Mouse (Mus musculus): ENCODE measurements around the gene Gm42688. TPM values are rescaled to one million over a fixed set of nuclear protein-coding genes. Genes with fewer than 3 reads are reported as not detected.
A peak's percentile ranks its signal among the peaks of the same experiment; 100 is the strongest.

Gm42688 gene
- polyA plus RNA-seq, 1 experiment from 2014 or later, result 5.0 TPM

GRCm38 (mm10) chr6:83069488-83070246 is 31.8 kb upstream of the Gm42688 start:
- Histone ChIP-seq H3K4me2 (replicated peaks) (peak overlapping the region; percentile 17), H3K4me3 (replicated peaks) (peak overlapping the region; percentile 16; the same call in 1 of the 2 replicates)
- no peak for ATAC-seq

GRCm38 (mm10) chr6:83070247-83070310 is 31.3 kb upstream of the Gm42688 start, which contains the start of gene Tlx2:
Gene Tlx2 (minus strand): TSS chr6:83070293.
- H3K9me3 ChIP-seq, result no peaks in the 10 kb centered on the region
- no peak within 1 kb of the TSS for H3K9ac ChIP-seq (replicated peaks)
- H3K27ac ChIP-seq, result no peak within 1 kb of the TSS
- WGBS, result 0% methylated on average over 3 of the region's 10 CpGs
- peaks cover 100% of the 10 kb centered on the region for H3K27me3 ChIP-seq
- peaks cover 25% of the 10 kb centered on the region for H3K4me1 ChIP-seq (replicated peaks)
- H3K36me3 ChIP-seq, result no peaks in the 10 kb centered on the region
- peak within 1 kb of the TSS; percentile 17 for H3K4me2 ChIP-seq (replicated peaks)
- peak within 1 kb of the TSS; percentile 16 for H3K4me3 ChIP-seq (replicated peaks)
- 0 out of 2 replicates have a peak, but pooled peaks have one; percentile 7 for ATAC-seq

More at GRCm38 (mm10) chr6:83069488-83070246, 31.8 kb upstream of the Gm42688 start:
- no peaks in the 10 kb centered on the region for H3K36me3 ChIP-seq
- H3K9ac ChIP-seq (replicated peaks), result no peak overlapping the region
- peaks cover 100% of the 10 kb centered on the region for H3K27me3 ChIP-seq
- H3K27ac ChIP-seq, result no peak overlapping the region
- H3K9me3 ChIP-seq, result no peaks in the 10 kb centered on the region
- H3K4me1 ChIP-seq (replicated peaks), result peaks cover 25% of the 10 kb centered on the region
- 1% methylated on average over 68 of the region's 69 CpGs for WGBS

GRCm38 (mm10) chr6:83070311-83071219 is 30.9 kb upstream of the Gm42688 start:
- 2% methylated on average over 53 of the region's 58 CpGs for WGBS
- ATAC-seq, result 0 out of 2 replicates have a peak, but pooled peaks have one; percentile 31
- H3K4me3 ChIP-seq (replicated peaks), result peak overlapping the region; percentile 16

DNA sequence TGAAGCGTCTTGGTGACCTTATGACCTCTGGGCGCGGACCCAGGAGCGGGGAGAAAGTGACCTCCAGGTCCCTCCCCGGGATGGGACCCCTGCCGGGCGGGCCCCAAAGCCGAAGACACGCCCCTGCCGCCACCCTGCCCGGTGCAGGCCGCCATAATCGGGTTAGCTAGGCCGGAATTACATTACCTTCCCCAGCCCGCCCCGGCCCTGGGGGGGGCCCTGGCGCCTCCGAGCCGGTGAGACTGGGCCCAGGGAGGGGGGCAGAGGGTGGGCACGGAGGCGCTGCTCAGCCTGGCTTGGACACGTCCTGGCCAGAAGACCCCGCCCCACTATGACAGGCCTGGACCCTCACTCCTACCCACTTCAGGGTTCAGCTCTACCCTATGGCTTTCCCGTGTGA is 30.2 kb upstream of the Gm42688 start:
- Histone ChIP-seq H3K27me3 (peaks cover 100% of the 10 kb centered on the region), H3K4me1 (replicated peaks) (peaks cover 25% of the 10 kb centered on the region), H3K9ac (replicated peaks) (no peak overlapping the region), H3K27ac (no peak overlapping the region), H3K9me3 (no peaks in the 10 kb centered on the region), H3K4me3 (replicated peaks) (peak overlapping the region; percentile 8; the same call in 1 of the 2 replicates), H3K4me2 (replicated peaks) (no peak overlapping the region), H3K36me3 (no peaks in the 10 kb centered on the region)
- 0 out of 2 replicates have a peak, but pooled peaks have one; percentile 49 for ATAC-seq
- WGBS, result under 1% methylated on average over 20 of the region's 24 CpGs

More at GRCm38 (mm10) chr6:83070311-83071219, 30.9 kb upstream of the Gm42688 start:
- H3K9ac ChIP-seq (replicated peaks), result no peak overlapping the region
- H3K36me3 ChIP-seq, result no peaks in the 10 kb centered on the region
- H3K27ac ChIP-seq, result no peak overlapping the region
- peaks cover 100% of the 10 kb centered on the region for H3K27me3 ChIP-seq
- H3K4me2 ChIP-seq (replicated peaks), result peak overlapping the region; percentile 17
- H3K4me1 ChIP-seq (replicated peaks), result peaks cover 25% of the 10 kb centered on the region
- H3K9me3 ChIP-seq, result no peaks in the 10 kb centered on the region

GRCm38 (mm10) chr6:83074979-83075378 is 26.4 kb upstream of the Gm42688 start:
- 12% methylated on average over 2 of the region's 2 CpGs for WGBS
- H3K9me3 ChIP-seq, result no peaks in the 10 kb centered on the region
- H3K9ac ChIP-seq (replicated peaks), result no peak overlapping the region
- no peak overlapping the region for H3K27ac ChIP-seq
- 0 out of 2 replicates have a peak, but pooled peaks cover under 1% of the 10 kb centered on the region for H3K36me3 ChIP-seq
- no peak for ATAC-seq
- no peak overlapping the region for H3K4me3 ChIP-seq (replicated peaks)
- H3K4me2 ChIP-seq (replicated peaks), result no peak overlapping the region
- peaks cover 72% of the 10 kb centered on the region for H3K27me3 ChIP-seq
- peaks cover 33% of the 10 kb centered on the region for H3K4me1 ChIP-seq (replicated peaks)

DNA sequence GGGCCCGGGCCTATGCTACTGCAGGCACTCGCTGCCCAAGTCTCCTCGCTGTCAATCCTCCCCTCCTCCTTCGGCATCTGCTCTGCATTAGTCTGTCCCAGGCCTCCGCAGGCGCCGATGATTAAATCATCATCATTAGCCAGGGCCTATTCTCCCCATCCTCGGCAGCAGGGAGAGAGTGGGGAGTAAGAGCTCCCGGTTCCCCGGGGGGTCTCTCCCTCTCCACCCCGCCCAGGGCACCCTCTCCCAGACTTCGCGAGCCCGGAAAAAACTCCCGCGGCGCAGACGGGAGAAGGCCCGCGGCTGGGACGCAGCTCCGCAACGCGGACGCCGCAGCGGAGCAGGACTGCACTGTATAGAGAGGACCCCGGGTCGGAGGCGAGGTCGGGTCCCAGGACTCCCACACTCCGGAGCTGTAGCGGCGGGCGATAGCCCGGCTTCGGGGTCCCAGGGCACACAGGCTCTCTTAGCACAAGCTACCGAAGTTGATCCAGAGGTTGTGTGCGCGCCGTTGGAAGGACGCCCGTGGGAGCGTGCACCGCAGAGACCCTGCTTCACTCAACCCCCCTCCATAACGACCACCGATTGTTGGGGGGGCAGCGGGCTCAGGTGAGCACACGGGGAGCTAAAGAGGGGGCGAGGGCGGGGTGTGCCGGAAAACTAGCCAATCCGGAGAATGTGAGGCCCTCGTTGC is 23.6 kb upstream of the Gm42688 start, which contains the start of gene Pcgf1:
Gene Pcgf1, plus strand, starts transcription at position 240 of the 694 bp plus-strand sequence.
- WGBS, result under 1% methylated on average over 54 of the region's 54 CpGs
- Histone ChIP-seq H3K4me3 (replicated peaks) (peak within 1 kb of the TSS; percentile 72), H3K9ac (replicated peaks) (peak within 1 kb of the TSS; percentile 77), H3K27me3 (peaks cover 54% of the 10 kb centered on the region), H3K36me3 (peaks cover 23% of the 10 kb centered on the region), H3K4me2 (replicated peaks) (peak within 1 kb of the TSS; percentile 88), H3K4me1 (replicated peaks) (peaks cover 25% of the 10 kb centered on the region), H3K9me3 (no peaks in the 10 kb centered on the region), H3K27ac (peak within 1 kb of the TSS; percentile 91)
- ATAC-seq, result peak; percentile 87

- Histone ChIP-seq H3K9ac (replicated peaks) (peak overlapping the region; percentile 77), H3K4me3 (replicated peaks) (peak overlapping the region; percentile 72), H3K4me1 (replicated peaks) (peaks cover 25% of the 10 kb centered on the region), H3K27me3 (peaks cover 54% of the 10 kb centered on the region), H3K36me3 (peaks cover 23% of the 10 kb centered on the region), H3K9me3 (no peaks in the 10 kb centered on the region), H3K4me2 (replicated peaks) (peak overlapping the region; percentile 82), H3K27ac (peak overlapping the region; percentile 91)
- WGBS, result under 1% methylated on average over 46 of the region's 46 CpGs
- ATAC-seq, result peak; percentile 92
Observed at GRCm38 (mm10) chr6:83078324-83078858, 23.0 kb upstream of the Gm42688 start.

DNA sequence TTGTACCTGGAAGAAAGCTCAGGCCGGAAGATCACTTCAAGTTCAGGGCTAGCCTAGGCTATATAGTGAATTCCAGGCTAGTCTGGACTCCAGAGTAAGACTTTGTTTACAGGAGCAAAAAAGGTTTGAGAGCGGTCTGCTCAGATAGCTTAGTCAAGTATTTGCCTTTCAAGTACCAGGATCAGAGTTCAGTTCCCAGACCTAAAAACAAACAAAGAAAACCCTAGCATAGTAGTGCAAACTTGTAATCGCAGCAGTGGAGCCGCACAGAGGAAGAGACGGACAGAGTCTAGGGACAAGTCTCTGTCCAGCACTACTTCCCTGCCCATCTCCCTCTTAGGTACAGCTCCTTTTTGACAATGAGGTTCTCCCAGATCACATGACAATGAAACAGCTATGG is 21.2 kb upstream of the Gm42688 start:
- peaks cover 23% of the 10 kb centered on the region for H3K36me3 ChIP-seq
- H3K27ac ChIP-seq, result no peak overlapping the region
- no peak overlapping the region for H3K9ac ChIP-seq (replicated peaks)
- ATAC-seq, result no peak
- no peak overlapping the region for H3K4me3 ChIP-seq (replicated peaks)
- H3K4me2 ChIP-seq (replicated peaks), result no peak overlapping the region
- WGBS, result 96% methylated on average over 5 of the region's 5 CpGs
- H3K9me3 ChIP-seq, result no peaks in the 10 kb centered on the region
- H3K27me3 ChIP-seq, result peaks cover 54% of the 10 kb centered on the region
- H3K4me1 ChIP-seq (replicated peaks), result peaks cover 25% of the 10 kb centered on the region

DNA sequence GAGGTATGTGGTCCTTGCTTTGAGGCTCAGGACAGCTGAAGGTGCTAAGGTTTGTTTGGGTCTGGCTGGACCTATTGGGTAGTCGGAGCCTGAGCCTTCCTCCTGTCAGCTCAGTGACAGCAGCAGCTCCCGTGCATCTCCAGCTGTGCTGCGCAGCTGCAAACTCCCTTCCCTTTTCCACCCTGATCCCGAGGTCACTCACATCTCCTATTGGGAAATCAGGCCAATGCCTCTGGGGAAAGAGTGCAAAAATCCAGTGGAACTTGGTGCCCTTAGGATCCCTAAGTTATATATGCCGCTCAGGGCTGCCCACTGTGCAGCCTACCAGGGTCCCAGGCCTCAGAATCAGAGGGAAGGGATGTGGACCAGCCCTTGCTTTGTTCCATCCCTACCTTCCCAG is 17.9 kb upstream of the Gm42688 start:
- Histone ChIP-seq H3K4me1 (replicated peaks) (peaks cover 28% of the 10 kb centered on the region), H3K27me3 (peaks cover 68% of the 10 kb centered on the region), H3K27ac (no peak overlapping the region), H3K9ac (replicated peaks) (no peak overlapping the region), H3K36me3 (peaks cover 23% of the 10 kb centered on the region), H3K9me3 (no peaks in the 10 kb centered on the region), H3K4me2 (replicated peaks) (no peak overlapping the region), H3K4me3 (replicated peaks) (no peak overlapping the region)
- 5% methylated on average over 5 of the region's 5 CpGs for WGBS
- ATAC-seq, result no peak

DNA sequence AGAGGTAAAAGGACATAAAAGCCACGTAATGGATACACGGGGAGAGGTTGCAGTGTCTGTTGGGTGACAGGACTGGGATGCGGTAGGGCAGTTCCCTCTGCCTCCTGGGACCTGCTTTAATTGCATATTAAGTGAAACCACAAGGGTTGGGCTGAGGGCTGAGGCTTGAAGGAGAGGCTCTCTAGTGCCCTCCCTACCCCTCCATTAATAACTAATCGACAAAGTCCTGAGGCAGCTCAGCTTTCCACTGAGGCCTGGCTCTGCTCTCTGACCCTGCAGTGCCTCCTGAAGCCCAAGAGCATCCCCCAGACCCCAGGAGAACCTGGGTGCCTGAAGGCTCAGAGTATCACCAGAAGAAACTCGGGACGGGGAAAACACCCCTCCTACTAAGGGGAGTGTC is 16.9 kb upstream of the Gm42688 start:
- H3K4me1 ChIP-seq (replicated peaks), result peaks cover 20% of the 10 kb centered on the region
- no peak overlapping the region for H3K27ac ChIP-seq
- H3K9ac ChIP-seq (replicated peaks), result no peak overlapping the region
- no peak overlapping the region for H3K4me3 ChIP-seq (replicated peaks)
- ATAC-seq, result no peak; the same call in 1 of the 2 replicates
- peaks cover 77% of the 10 kb centered on the region for H3K27me3 ChIP-seq
- no peaks in the 10 kb centered on the region for H3K9me3 ChIP-seq
- no peak overlapping the region for H3K4me2 ChIP-seq (replicated peaks)
- H3K36me3 ChIP-seq, result peaks cover 23% of the 10 kb centered on the region
- 2% methylated on average over 6 of the region's 6 CpGs for WGBS

DNA sequence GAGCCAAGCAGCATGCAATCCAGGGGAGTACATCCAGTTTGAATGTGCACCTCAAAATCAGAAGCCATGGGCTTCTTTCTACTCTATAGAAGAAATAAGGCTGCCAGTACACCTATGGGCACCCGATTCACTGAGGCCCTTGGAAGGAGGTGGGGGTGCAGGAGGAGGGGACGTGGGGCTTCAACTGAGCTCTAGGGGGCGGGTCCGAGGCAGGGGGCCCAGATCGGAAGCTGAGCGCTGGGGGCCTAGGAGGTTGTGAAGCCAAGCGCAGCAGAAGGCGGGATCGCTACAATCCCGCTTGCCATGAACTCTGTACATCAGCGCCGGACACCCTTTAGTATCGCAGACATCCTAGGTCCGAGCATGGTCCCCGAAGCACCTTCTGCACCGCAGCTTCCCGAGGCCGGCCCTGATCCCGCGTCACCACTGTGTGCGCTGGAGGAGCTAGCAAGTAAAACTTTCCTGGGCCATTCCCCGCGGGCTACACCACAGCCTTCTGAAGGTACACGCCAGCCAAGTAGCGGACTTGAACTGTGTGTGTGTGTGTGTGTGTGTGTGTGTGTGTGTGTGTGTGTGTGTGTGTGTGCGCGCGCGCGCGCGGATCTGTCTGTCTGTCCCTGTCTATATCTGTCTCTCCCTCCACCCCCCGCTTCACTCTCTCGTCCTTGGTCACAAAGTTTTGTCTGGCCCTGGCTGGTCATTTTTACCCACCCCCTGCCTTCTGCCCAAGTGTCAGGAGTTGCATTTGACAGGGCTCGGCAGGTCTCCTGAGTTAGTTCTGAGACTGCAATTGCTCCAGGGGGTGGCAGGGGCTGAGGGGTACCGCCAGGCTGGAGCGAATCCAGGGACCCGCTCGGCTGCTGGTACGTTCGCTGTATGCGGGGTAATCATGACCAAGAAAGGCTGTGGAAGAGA is 15.0 kb upstream of the Gm42688 start, which contains the start of gene Lbx2:
Gene Lbx2, plus strand, starts transcription at position 247 of the 915 bp plus-strand sequence.
- Histone ChIP-seq H3K27me3 (peaks cover 94% of the 10 kb centered on the region), H3K4me2 (replicated peaks) (no peak within 1 kb of the TSS), H3K4me3 (replicated peaks) (peak within 1 kb of the TSS; percentile 16; the same call in 1 of the 2 replicates), H3K27ac (no peak within 1 kb of the TSS), H3K4me1 (replicated peaks) (peaks cover 11% of the 10 kb centered on the region), H3K9ac (replicated peaks) (no peak within 1 kb of the TSS), H3K36me3 (peaks cover 9% of the 10 kb centered on the region), H3K9me3 (no peaks in the 10 kb centered on the region)
- 3% methylated on average over 42 of the region's 42 CpGs for WGBS
- ATAC-seq, result no peak
